Mouse (Mus musculus) ES-Bruce4 (cell line): ENCODE results near the gene Spef2.

ENCODE experiments used
- CTCF ChIP-seq: IDR thresholded peaks from one replicate; pipeline ENCODE4 v1.8.1; 2011; ENCODE audit warnings: low read depth, low read length
- EP300 ChIP-seq: IDR thresholded peaks from 2 replicates; pipeline ENCODE4 v1.6.1; 2011; ENCODE audit warnings: low read depth, low read length; ENCODE audit not compliant: insufficient read depth
- POLR2A ChIP-seq: IDR thresholded peaks from one replicate; pipeline ENCODE4 v1.8.1; 2011; ENCODE audit warnings: low read length; ENCODE audit not compliant: insufficient read depth

- TF ChIP-seq CTCF (no peak), POLR2A (no peak), EP300 (no peak)
Measured at GRCm38 (mm10) chr15:9705830-9706450, 42.7 kb downstream of the Spef2 start.
